Mouse (Mus musculus) testis, postnatal 14 days (tissue): Measurements from ENCODE around the gene Nagpa.

Experiments used
- DNase-seq: peaks from one replicate; pipeline ENCODE4 v3.0.0; 2021; ENCODE audit warnings: low spot score

The Nagpa gene

GRCm38 (mm10) chr16:5195080-5195479 is 8.7 kb downstream of the Nagpa start:
- DNase-seq: peak; percentile 27

GRCm38 (mm10) chr16:5186234-5186633 is 17.6 kb downstream of the Nagpa start:
- no peak for DNase-seq

DNA sequence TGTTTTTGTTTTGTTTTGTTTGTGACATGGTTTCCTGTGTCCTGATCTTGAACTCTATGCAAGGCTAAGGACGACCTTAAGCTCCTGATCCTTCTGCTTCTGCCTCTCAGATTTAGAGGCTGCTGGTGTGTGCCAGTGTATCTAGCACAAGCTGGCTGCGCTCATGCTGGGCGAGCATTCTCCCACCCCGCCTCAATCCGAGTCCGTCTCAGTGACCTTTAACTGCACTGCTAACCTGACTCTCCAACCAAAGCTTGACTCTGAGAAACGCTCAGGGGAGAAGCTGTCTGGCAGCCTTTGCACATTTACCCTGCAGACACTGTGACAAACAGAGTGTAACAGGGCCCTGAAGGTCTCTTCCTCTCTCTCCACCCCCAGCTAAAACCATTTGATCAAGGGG is 18.1 kb downstream of the Nagpa start:
- no peak for DNase-seq

DNA sequence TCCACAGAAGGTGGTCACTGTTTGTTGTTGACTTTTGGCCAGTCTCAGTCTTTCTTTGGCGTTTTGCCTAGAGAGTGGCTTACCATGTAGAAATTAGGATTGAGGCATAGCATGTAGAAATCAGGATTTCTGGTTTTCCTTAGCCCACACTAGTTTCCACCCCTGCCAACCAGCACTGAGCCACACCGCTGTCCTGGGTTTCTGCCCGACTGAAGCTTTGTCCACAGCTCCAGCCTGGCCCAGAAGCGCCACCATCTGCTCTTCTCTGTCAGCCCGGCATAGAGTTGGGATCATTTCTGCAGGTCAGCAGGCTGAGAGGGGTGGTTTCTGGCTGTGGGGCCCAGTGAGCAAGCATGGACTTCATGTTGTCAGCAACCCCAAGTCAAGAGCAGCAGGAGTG is 18.9 kb downstream of the Nagpa start:
- DNase-seq: no peak

GRCm38 (mm10) chr16:5184101-5184500 is 19.7 kb downstream of the Nagpa start:
- no peak for DNase-seq

DNA sequence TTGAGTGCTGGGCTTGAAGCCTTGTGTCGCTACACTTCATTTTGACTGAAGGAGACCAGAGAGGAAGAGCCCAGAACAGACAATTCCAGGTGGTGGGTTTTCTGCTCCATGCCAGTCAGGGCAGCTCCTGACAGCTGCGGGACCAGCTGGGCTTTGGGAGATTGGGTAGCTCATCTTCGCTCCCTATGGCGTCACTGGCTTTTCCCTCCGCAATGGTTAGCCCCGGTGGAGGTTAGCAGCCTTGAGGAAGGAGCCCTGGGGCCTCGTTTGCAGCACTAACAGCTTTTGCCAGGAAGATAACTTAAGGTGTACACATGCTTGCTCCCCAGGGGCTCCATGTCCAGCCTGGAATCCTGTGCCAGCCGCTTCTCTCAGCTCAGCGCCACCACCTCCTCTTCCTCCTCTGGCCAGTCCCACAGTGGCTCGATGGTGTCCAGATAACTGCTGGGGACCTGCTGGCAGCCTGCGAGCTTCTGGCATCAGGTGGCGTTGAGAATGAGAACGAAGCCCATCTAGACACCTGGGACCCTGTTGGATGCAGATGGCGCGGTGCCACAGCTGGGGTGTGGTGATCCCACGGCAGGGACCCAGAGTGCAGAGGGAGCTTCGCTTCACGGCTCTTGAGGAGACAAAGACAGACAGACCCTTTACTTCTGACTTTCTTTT is 20.4 kb downstream of the Nagpa start:
- no peak for DNase-seq

DNA sequence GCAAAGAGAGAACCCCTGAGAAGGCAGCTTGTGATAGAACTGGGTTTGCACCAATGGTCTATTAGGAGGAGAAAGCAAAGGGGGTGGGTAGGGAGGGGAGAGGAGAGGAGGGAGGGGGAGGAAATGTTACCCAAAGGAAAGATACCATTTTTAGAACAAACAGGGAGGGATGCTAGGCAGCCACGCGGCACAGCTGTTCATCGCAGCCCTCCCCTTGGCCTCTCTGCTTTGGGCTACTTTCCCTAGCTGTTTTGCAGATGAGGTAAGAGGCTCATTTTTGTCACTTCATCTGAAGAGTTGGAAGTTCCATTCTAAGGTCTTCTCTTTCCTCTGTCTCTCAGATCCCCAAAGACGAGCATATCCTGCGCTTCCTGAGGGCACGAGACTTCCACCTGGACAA is 31.2 kb downstream of the Nagpa start:
- DNase-seq: no peak

GRCm38 (mm10) chr16:5168829-5169228 is 35.0 kb downstream of the Nagpa start:
- DNase-seq: no peak

DNA sequence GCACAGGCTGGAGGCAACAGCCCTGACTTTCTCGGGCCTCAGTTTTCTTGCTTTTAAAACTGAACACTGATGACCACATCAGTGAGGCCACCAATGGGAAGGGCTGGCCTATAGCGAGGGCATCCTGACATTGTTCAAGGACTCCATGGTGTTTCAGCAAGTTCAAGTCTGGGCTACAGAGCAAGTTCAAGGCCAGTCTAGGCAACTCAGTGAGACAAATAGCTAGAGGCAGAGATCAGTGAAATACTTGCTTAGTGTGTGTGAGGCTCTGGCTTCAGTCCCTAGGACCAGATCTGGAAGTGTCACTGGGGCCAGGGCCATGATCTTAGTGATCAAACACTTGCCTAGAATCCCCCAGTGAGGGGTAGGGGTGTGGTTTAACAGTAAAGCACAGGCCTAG is 35.8 kb downstream of the Nagpa start:
- no peak for DNase-seq

DNA sequence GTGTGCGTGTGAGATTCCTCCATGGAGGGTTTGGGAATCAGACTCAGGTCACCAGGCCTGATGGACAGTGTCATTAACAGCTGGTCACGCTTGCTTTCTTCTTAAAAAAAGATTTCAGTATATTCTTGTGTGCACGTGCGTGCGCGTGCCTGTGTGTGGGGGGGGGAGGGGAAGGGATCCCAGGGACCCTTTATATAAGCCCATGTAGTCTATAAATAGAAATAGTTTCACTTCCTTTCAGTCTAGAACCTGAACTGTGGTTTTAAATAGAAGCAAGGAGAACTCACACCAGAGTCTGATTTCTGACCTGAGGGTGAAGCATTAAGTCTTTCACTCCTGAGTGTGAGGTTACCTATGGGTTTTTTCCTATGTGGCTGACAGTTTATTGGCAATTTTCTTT is 39.5 kb downstream of the Nagpa start:
- DNase-seq: no peak

GRCm38 (mm10) chr16:5159248-5159647 is 44.6 kb downstream of the Nagpa start:
- no peak for DNase-seq

DNA sequence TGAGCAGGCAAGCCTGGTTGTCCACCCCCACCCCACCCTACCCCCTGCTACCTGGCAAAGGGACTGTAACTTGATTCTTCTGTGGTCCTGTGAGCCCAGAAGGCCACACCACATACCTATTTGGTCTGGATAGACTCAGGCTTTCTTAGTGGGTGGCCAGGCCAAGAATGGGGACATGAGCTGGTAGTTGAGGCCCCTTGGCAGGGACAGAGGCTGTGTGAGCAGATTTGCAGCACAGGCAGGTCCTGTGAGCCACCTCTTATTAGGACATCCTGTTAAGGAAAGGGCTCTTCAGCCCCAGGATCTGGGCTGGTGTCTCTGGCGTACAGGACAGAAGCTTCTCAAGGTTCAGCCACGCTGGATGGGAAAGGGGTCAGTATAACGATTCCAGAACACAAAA is 46.7 kb downstream of the Nagpa start:
- no peak for DNase-seq

DNA sequence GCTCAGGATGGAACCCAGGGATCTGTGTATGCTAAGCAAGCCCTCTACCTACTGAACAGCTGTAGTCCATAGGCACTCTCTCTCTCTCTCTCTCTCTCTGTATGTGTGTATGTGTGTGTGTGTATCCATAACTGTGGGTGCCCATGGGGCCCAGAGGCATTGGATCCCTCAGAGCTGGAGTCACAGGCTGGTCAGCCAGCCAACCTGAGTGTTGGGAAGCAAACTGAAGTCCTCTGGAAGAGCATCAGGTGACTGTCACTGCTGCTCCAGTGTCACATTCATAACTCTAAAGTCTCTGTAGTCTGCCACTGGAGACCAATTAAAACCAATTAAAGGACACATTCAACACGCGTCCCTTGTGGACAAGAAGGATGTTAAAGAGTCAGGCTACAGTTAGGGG is 47.3 kb downstream of the Nagpa start:
- DNase-seq: no peak

GRCm38 (mm10) chr16:5155014-5155413 is 48.8 kb downstream of the Nagpa start:
- DNase-seq: no peak

- no peak for DNase-seq
These were observed 50.3 kb downstream of the Nagpa start for GRCm38 (mm10) chr16:5153299-5154026.

- DNase-seq: no peak
These were observed 53.3 kb downstream of the Nagpa start for GRCm38 (mm10) chr16:5150544-5150943.

- no peak for DNase-seq
These were observed 56.8 kb downstream of the Nagpa start, which contains the start of gene Sec14l5 for GRCm38 (mm10) chr16:5147037-5147385. Sec14l5 (plus strand) TSS chr16:5147109.

DNA sequence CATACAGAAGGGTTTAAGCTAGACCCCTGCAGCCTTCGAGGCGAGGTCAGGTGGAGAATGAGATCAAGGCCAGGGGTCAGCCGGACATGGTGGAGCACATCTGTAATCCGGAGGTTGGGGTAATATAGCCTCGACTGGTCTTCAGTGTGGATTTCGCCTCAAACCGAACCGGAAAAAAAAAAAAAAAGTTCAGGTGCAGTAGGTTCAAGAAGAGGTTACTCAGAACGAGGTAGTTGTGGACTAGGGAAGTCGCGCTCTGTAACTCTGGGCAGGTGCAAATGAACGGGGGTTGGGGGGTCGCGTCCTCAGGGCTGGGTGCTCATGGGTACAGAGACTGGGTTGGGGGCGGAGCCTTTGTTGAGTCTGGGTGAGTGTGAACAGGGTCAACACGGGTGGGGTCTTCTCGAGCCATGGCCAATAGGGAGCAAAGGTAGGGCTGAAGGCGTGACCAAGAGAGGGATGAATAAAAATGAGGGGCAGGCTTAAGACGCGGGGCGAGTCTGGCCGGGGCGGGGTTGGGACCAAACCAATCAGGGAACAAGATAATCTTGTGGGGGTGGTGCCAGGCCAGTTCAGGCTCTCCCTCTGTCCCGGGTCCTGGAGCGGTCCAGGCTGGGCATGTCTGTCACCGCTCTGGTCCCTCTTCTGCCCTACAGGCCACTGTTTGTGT is 57.3 kb downstream of the Nagpa start:
- peak; percentile 67 for DNase-seq

DNA sequence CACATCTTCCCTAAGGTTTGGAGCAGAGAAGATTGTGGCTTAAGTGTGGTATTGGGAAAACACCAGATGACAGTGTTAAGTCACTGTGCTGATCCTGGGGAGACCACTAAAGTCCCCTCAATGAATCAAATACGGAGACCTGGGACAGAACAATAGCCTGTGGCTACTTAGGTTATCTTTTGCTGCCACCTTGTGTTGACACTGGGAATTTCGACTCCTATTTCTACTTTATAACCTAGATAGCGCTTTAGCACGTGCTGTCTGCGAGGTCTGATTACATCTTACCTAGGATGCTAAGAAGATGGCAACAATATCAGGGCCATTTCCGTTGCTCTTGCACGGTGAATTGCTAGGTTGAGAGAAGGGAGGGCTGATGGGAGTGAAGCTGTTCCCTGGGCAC is 58.2 kb downstream of the Nagpa start:
- DNase-seq: peak; percentile 31
